Mouse (Mus musculus): ENCODE measurements around the gene Mlst8. TPM values are rescaled to one million over a fixed set of nuclear protein-coding genes. Genes with fewer than 3 reads are reported as not detected.
A peak's percentile ranks its signal among the peaks of the same experiment; 100 is the strongest.
"Not testable (repeated sequence)": the region's sequence is repeated elsewhere in the genome, so short reads cannot be mapped to it uniquely, and the experiment has no call there.

Gene Mlst8
- total RNA-seq, 2 experiments from 2014 or later, result 30.0 to 32.2 TPM

- intact Hi-C loops (cut with DNase I), result no loop called here
- no peak for DNase-seq (ENCODE audit: low spot score in 2 of 2)
These were observed 36.2 kb downstream of the Mlst8 start, which contains the start of gene Dnase1l2 for GRCm38 (mm10) chr17:24442632-24443155. TSS of gene Dnase1l2 (minus strand) at chr17:24443105.

- DNase-seq (ENCODE audit: low spot score in 2 of 2), result no peak
- intact Hi-C loops (cut with DNase I), result no loop called here
These were observed 36.8 kb downstream of the Mlst8 start for GRCm38 (mm10) chr17:24442107-24442506.

GRCm38 (mm10) chr17:24441148-24441547 is 37.7 kb downstream of the Mlst8 start:
- intact Hi-C loops (cut with DNase I), result no loop called here
- no peak for DNase-seq (ENCODE audit: low spot score in 2 of 2)

- no peak for DNase-seq (ENCODE audit: low spot score in 2 of 2)
- intact Hi-C loops (cut with DNase I), result no loop called here
These were observed 38.5 kb downstream of the Mlst8 start for GRCm38 (mm10) chr17:24440377-24440776.

GRCm38 (mm10) chr17:24437016-24437415 is 41.9 kb downstream of the Mlst8 start:
- peak in 1 of 2 experiments; percentile 50 for DNase-seq (ENCODE audit: low spot score in 2 of 2)
- intact Hi-C loops (cut with DNase I), result no loop called here

GRCm38 (mm10) chr17:24429201-24429983 is 49.5 kb downstream of the Mlst8 start:
- no peak for DNase-seq (ENCODE audit: low spot score in 2 of 2)
- intact Hi-C loops (cut with DNase I), result no loop called here

GRCm38 (mm10) chr17:24427170-24427557 is 51.7 kb downstream of the Mlst8 start:
- intact Hi-C loops (cut with DNase I), result no loop called here
- DNase-seq (ENCODE audit: low spot score in 2 of 2), result no peak

- intact Hi-C loops (cut with DNase I), result no loop called here
- DNase-seq (ENCODE audit: low spot score in 2 of 2), result peak; percentile 88 to 93
These were observed 52.3 kb downstream of the Mlst8 start, which contains the start of gene Eci1 for GRCm38 (mm10) chr17:24426471-24427169. TSS of gene Eci1 (plus strand) at chr17:24426641.

GRCm38 (mm10) chr17:24425905-24426304 is 53.0 kb downstream of the Mlst8 start:
- no peak for DNase-seq (ENCODE audit: low spot score in 2 of 2)
- intact Hi-C loops (cut with DNase I), result no loop called here

GRCm38 (mm10) chr17:24425326-24425725 is 53.6 kb downstream of the Mlst8 start:
- DNase-seq (ENCODE audit: low spot score in 2 of 2); intact Hi-C loops (cut with DNase I): not testable (repeated sequence)

GRCm38 (mm10) chr17:24424489-24424888 is 54.4 kb downstream of the Mlst8 start:
- intact Hi-C loops (cut with DNase I), result no loop called here
- DNase-seq (ENCODE audit: low spot score in 2 of 2), result no peak

Other genes starting within 250 kb of the Mlst8 start
- 1 to 10 TPM; 6.5 to 6.9 TPM for gene Ccnf, start 227.6 kb downstream of the Mlst8 start, total RNA-seq (2021)
- 1 to 10 TPM; 1.2 to 1.4 TPM for gene Abca17, start 128.0 kb downstream of the Mlst8 start, total RNA-seq (2021)
- gene Abca3, start 127.1 kb downstream of the Mlst8 start, total RNA-seq (2021), result 10 to 100 TPM; 78.7 to 81.7 TPM
- 100 to 1,000 TPM; 134 to 138 TPM for gene Rnps1, start 64.5 kb downstream of the Mlst8 start, total RNA-seq (2021)
- gene Eci1, start 52.4 kb downstream of the Mlst8 start, total RNA-seq (2021), result 10 to 100 TPM; 21.4 to 28.1 TPM
- 1 to 10 TPM; 6.4 to 8.1 TPM for gene Dnase1l2, start 36.0 kb downstream of the Mlst8 start, total RNA-seq (2021)
- 10 to 100 TPM; 30.4 to 33.2 TPM for gene E4f1, start 8.8 kb downstream of the Mlst8 start, total RNA-seq (2021)
- gene Pgp, start 8.7 kb downstream of the Mlst8 start, total RNA-seq (2021), result 10 to 100 TPM; 70.2 to 72.3 TPM
- gene Bricd5, start 5.2 kb downstream of the Mlst8 start, total RNA-seq (2021), result 1 to 10 TPM; 1.4 to 1.6 TPM
- gene Caskin1, start 9.5 kb upstream of the Mlst8 start, total RNA-seq (2021), result 100 to 1,000 TPM; 115 to 121 TPM
- gene Traf7, start 48.9 kb upstream of the Mlst8 start, total RNA-seq (2021), result 10 to 100 TPM; 75.1 to 77.7 TPM
- gene Rab26, start 55.1 kb upstream of the Mlst8 start, total RNA-seq (2021), result 10 to 100 TPM; 53.4 to 59.5 TPM
- 10 to 100 TPM; 66.4 to 84.7 TPM for gene Pkd1, start 70.8 kb upstream of the Mlst8 start, total RNA-seq (2021)
- gene Tsc2, start 153.6 kb upstream of the Mlst8 start, total RNA-seq (2021), result 100 to 1,000 TPM; 136 to 150 TPM
- 1 to 10 TPM; 3.3 to 6.5 TPM for gene Nthl1, start 153.6 kb upstream of the Mlst8 start, total RNA-seq (2021)
- gene Slc9a3r2, start 171.2 kb upstream of the Mlst8 start, total RNA-seq (2021), result 10 to 100 TPM; 48.0 to 49.9 TPM
- 1 to 10 TPM in 1 of 2 experiments, not detected in 1; 1.2 TPM for gene Npw, start 179.4 kb upstream of the Mlst8 start, total RNA-seq (2021)
- gene Zfp598, start 190.6 kb upstream of the Mlst8 start, total RNA-seq (2021), result 10 to 100 TPM; 38.5 to 39.3 TPM
- 100 to 1,000 TPM; 203 to 214 TPM for gene Syngr3, start 210.9 kb upstream of the Mlst8 start, total RNA-seq (2021)
- 10 to 100 TPM; 19.9 to 20.2 TPM for gene Gfer, start 217.1 kb upstream of the Mlst8 start, total RNA-seq (2021)
- gene Noxo1, start 217.2 kb upstream of the Mlst8 start, total RNA-seq (2021), result 1 to 10 TPM; 3.1 to 3.7 TPM
- gene Tbl3, start 228.6 kb upstream of the Mlst8 start, total RNA-seq (2021), result 10 to 100 TPM; 26.1 to 27.4 TPM
- not detected for gene Rnf151, start 239.0 kb upstream of the Mlst8 start, total RNA-seq (2021)
- gene Rps2, start 239.0 kb upstream of the Mlst8 start, total RNA-seq (2021), result 100 to 1,000 TPM; 300 to 313 TPM
- 100 to 1,000 TPM; 196 to 198 TPM for gene Ndufb10, start 245.4 kb upstream of the Mlst8 start, total RNA-seq (2021)
- under 1 TPM in 1 of 2 experiments, not detected in 1; 0.34 TPM for gene Rpl3l, start 248.7 kb upstream of the Mlst8 start, total RNA-seq (2021)

Measured in left cerebral cortex, postnatal 25 days (tissue).